Mouse (Mus musculus) forebrain, embryonic 14.5 days (tissue): ENCODE data around the gene Ankrd45. TPM values are rescaled to one million over a fixed set of nuclear protein-coding genes. Genes with fewer than 3 reads are reported as not detected.
"Not testable (repeated sequence)": the region's sequence is repeated elsewhere in the genome, so short reads cannot be mapped to it uniquely, and the experiment has no call there.

Experiments
- ATAC-seq: fragments of 200-750 bp; cut with Nextera tagmentation; 2 replicates; pipeline ENCODE4 v1.8.0; 2017; ENCODE audit warnings: mild to moderate bottlenecking, moderate library complexity
- DNase-seq: peaks from one replicate; pipeline ENCODE4 v3.0.0-alpha.2; 2015; ENCODE audit warnings: low spot score
- H3K27ac ChIP-seq: fragments of 300-500 bp; sonication (generic); 2 replicates; pipeline ENCODE4 v1.5.1; 2014; ENCODE audit warnings: low read depth, mild to moderate bottlenecking, control low read depth, low read length, moderate library complexity
- H3K27me3 ChIP-seq: fragments of 300-500 bp; sonication (generic); replicated peaks from 2 replicates; pipeline ENCODE4 v1.6.1; 2014; ENCODE audit warnings: low read length, control low read depth, mixed read lengths; ENCODE audit not compliant: control insufficient read depth, insufficient read depth
- H3K36me3 ChIP-seq: fragments of 300-500 bp; sonication (generic); 2 replicates; pipeline ENCODE4 v1.6.1; 2014; ENCODE audit warnings: low read length, control low read depth; ENCODE audit not compliant: control insufficient read depth, insufficient read depth
- H3K4me1 ChIP-seq: fragments of 300-500 bp; sonication (generic); 2 replicates; pipeline ENCODE4 v1.6.1; 2014; ENCODE audit warnings: antibody characterized with exemption, low read length, control low read depth; ENCODE audit not compliant: control insufficient read depth, insufficient read depth
- H3K4me2 ChIP-seq: fragments of 300-500 bp; sonication (generic); 2 replicates; pipeline ENCODE4 v1.6.1; 2014; ENCODE audit warnings: mild to moderate bottlenecking, control low read depth, low read length
- H3K4me3 ChIP-seq: fragments of 300-500 bp; sonication (generic); 2 replicates; pipeline ENCODE4 v1.5.1; 2014; ENCODE audit warnings: low read depth, low read length, control low read depth
- H3K9ac ChIP-seq: fragments of 300-500 bp; sonication (generic); 2 replicates; pipeline ENCODE4 v1.6.1; 2014; ENCODE audit warnings: mild to moderate bottlenecking, low read length, control low read depth, moderate library complexity
- H3K9me3 ChIP-seq: fragments of 300-500 bp; sonication (generic); replicated peaks from 2 replicates; pipeline ENCODE4 v1.6.1; 2016; ENCODE audit warnings: low read length, control low read depth, mixed read lengths; ENCODE audit not compliant: control insufficient read depth
- WGBS: fragments of 180-500 bp; shearing (Covaris S2); extraction: QIAGEN DNeasy Blood & Tissue Kit; methylation state at CpG from one replicate; pipeline ENCODE4 v1.1.7; 2014; 5-methylcytosine and 5-hydroxymethylcytosine counted together
- polyA plus RNA-seq: library from polyadenylated mRNA; unstranded; fragments of >200 nt; fragmentation: Nextera tagmentation; extraction: Ambion mirVana; gene quantifications from 2 replicates; pipeline ENCODE4 v1.2.1, GENCODE M21; 2014

Ankrd45 gene
- polyA plus RNA-seq, 1 experiment from 2014 or later: 22.7 TPM

DNA sequence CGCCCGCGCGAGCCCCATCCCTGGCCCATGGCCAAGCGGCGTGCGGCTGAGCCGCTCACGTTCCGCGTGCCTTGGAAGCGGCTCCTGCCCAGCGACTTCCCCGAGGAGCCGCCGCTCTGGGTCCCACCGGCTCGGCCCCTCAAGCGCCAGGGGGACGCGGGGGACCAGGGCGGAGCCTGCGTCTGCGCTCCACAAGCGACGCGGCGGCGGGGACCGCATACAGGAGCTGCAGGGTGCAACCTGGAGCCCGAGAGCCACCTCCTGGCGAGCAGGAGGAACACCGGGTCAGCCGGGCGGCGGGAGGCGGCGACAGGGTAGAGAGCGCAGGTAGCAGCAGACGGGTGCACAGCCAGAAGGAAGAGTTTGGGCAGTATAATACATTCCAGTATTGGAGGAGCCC is 28.2 kb downstream of the Ankrd45 start:
- H3K4me1 ChIP-seq: no peaks in the 10 kb centered on the region
- under 1% methylated on average over 40 of the region's 40 CpGs for WGBS
- peak; percentile 97 for ATAC-seq
- peak; percentile 79 for DNase-seq
- H3K27me3 ChIP-seq: 0 out of 2 replicates have a peak, but pooled peaks cover 6% of the 10 kb centered on the region
- H3K4me2 ChIP-seq: peak overlapping the region; percentile 74
- peak overlapping the region; percentile 63 for H3K9ac ChIP-seq
- H3K9me3 ChIP-seq: no peaks in the 10 kb centered on the region
- H3K4me3 ChIP-seq: peak overlapping the region; percentile 42
- H3K36me3 ChIP-seq: no peaks in the 10 kb centered on the region
- no peak overlapping the region for H3K27ac ChIP-seq

- Histone ChIP-seq H3K27ac (no peak overlapping the region), H3K4me2 (no peak overlapping the region)
- ATAC-seq: no peak
Measured at GRCm38 (mm10) chr1:161180674-161181073, 38.2 kb downstream of the Ankrd45 start.

DNA sequence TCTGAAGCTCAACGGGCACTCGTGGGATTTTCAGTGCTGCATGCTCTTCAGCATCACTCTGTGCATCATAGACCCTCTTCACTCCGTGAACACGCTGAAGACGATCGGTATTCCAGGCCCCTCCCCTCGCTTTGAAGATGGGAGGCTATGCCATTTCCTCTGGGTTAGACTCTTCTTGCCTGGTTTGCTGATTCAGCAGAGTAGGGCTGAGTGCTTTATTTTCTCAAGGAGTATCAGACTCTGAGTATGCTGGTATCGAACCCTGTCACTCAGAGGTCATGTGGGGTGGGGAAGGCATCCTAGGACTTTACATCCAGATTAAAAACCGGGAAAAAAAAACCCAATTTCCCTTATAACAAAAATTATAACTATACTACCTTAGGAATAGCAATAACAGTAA is 39.9 kb downstream of the Ankrd45 start:
- Histone ChIP-seq H3K27me3 (no peaks in the 10 kb centered on the region), H3K4me2 (no peak overlapping the region), H3K27ac (no peak overlapping the region), H3K9me3 (no peaks in the 10 kb centered on the region; the same call in 1 of the 2 replicates), H3K9ac (no peak overlapping the region), H3K4me3 (no peak overlapping the region), H3K4me1 (no peaks in the 10 kb centered on the region), H3K36me3 (no peaks in the 10 kb centered on the region)
- no peak for DNase-seq
- ATAC-seq: no peak
- WGBS: 86% methylated on average over 9 of the region's 9 CpGs

More at GRCm38 (mm10) chr1:161180674-161181073, 38.2 kb downstream of the Ankrd45 start:
- Histone ChIP-seq H3K9me3 (no peaks in the 10 kb centered on the region; the same call in 1 of the 2 replicates), H3K36me3 (no peaks in the 10 kb centered on the region), H3K4me1 (no peaks in the 10 kb centered on the region), H3K4me3 (no peak overlapping the region), H3K9ac (no peak overlapping the region), H3K27me3 (no peaks in the 10 kb centered on the region)
- WGBS: 57% methylated on average over 8 of the region's 8 CpGs
- peak; percentile 46 for DNase-seq

DNA sequence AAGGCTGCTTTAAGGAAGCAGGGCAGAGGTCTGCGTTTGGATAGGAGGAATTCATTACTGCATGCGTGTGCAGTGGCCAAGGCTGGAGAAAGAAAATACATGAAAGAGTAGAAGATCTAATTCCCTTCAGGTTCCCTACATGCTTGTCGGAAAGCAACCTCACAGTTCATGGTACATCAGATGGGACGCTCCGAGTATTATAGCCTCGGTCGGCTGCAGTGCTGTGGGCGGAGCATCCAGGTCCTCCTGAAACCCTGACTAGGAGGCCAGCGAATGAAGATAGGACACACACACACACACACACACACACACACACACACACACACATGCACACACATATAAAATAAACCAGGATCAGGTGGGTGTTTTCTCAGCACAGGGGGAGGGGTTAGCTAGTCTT is 41.2 kb downstream of the Ankrd45 start:
- Histone ChIP-seq H3K9ac (no peak overlapping the region), H3K9me3 (no peaks in the 10 kb centered on the region; the same call in 1 of the 2 replicates), H3K4me1 (no peaks in the 10 kb centered on the region), H3K4me3 (no peak overlapping the region), H3K36me3 (no peaks in the 10 kb centered on the region), H3K27ac (no peak overlapping the region), H3K4me2 (no peak overlapping the region), H3K27me3 (no peaks in the 10 kb centered on the region)
- WGBS: 86% methylated on average over 9 of the region's 9 CpGs
- no peak for DNase-seq
- no peak for ATAC-seq

DNA sequence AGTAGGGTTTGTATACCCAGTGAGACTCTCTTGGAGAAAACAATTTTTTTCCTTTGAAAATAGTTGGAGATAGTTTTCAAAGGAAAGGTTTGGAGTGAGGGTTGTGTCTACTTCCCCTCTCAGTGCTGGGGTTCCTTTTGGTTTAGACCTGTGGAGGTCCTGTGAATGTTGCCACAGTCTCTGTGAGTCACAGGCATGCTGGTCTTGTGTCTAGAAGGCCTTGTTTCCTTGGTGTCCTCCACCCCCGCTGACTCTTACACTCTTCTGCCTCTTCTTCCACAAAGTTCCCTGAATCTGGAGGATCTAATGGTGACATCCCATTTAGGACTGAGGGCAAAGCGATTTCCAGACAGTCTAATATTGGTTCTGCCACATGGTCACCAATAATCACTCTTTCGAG is 42.9 kb downstream of the Ankrd45 start:
- Histone ChIP-seq H3K27ac (no peak overlapping the region), H3K9ac (no peak overlapping the region), H3K27me3 (no peaks in the 10 kb centered on the region), H3K9me3 (no peaks in the 10 kb centered on the region), H3K4me3 (no peak overlapping the region), H3K4me2 (no peak overlapping the region), H3K4me1 (no peaks in the 10 kb centered on the region), H3K36me3 (no peaks in the 10 kb centered on the region)
- DNase-seq (no peak), ATAC-seq (no peak)
- 91% methylated on average over 3 of the region's 3 CpGs for WGBS

DNA sequence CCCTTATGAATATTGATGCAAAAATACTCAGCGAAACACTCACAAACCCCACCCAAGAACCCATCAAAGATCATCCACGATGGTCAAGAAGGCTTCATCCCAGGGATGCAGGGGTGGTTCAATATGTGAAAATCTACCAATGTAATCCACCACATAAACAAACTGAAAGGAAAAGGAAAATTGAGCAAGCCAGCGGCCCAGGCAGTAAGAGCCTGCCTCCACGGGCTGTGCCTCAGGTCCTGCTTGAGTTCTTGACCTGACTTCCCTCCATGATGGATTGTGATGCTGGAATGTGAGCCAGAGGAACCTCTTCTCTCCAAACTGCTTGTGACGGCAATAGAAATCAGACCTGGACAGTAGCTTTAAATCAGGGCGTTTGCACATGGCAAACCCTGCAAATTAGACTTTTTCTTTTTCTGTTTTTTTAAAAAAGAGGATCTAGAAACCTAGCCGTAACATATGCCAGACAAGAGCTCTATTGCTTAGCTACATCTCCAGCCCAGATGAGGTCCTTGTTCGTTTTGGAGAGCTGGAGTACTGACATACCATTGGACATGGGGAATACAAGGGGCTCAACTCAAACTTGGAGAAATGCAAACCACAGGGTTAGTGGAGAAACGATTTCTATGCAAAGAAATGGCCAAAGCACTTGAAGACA is 47.9 kb downstream of the Ankrd45 start:
- ATAC-seq (no peak), DNase-seq (no peak)
- no peaks in the 10 kb centered on the region for H3K27me3 ChIP-seq
- H3K4me1 ChIP-seq: peaks cover 4% of the 10 kb centered on the region; the same call in 1 of the 2 replicates
- no peak overlapping the region for H3K4me3 ChIP-seq
- H3K4me2 ChIP-seq: no peak overlapping the region
- H3K9ac ChIP-seq: no peak overlapping the region
- H3K27ac ChIP-seq: no peak overlapping the region
- H3K36me3 ChIP-seq: no peaks in the 10 kb centered on the region
- 85% methylated on average over 9 of the region's 9 CpGs for WGBS
- no peaks in the 10 kb centered on the region for H3K9me3 ChIP-seq

DNA sequence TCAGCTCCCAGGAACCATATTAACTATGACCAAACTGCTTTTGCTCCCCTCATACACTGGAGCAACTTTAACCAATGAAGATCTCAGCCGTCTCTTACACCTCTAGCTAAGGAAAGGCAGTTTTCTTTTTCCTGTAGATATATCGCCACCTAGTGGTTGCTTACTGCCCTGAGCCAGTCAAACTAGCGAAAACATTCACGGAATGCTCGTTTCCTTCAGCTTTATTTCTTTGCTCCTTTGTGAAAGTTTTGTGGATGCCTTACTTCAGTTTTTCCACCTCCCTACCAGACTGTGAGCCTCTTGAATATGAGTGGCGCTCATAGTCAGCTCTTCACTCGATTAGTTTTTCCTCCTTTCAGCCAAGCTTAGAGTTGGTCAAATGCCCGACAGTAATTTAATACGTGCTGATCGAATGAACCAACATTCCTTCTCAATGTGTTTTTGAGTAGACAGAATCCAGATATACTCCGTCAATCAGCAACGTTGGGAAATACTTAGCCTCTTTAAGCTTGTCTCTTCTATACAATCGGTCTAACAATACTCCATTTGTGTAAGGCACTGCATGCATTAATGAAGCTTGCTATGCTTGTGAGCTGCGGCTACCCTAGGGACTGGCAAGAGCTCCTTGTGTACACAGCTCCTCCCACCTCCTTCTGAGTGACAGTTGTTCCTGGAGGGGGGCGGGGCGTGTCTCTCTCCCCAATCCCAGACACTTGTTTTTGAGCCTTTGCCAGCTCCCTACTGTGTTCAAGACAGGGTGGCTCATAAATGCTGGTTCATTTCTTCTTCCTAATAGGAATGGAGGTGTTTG is 53.3 kb downstream of the Ankrd45 start:
- peak; percentile 98 for ATAC-seq
- under 1% methylated on average over 16 of the region's 16 CpGs for WGBS
- no peak overlapping the region for H3K9ac ChIP-seq

DNA sequence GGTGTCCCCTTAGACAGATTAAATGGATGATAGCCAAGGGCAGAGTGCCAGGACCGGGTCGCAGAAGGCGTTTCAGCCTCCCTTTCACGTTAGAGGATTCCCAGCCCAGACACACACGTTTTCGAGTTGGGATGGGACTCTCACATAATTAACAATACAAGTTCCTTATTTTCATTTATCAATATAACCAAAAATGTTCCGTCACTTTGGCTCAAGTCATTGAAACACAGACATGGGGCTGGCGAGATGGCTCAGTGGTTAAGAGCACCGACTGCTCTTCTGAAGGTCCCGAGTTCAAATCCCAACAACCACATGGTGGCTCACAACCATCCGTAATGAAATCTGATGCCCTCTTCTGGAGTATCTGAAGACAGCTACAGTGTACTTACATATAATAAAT is 53.9 kb downstream of the Ankrd45 start:
- H3K9ac ChIP-seq, DNase-seq, H3K27me3 ChIP-seq, H3K9me3 ChIP-seq, H3K36me3 ChIP-seq, H3K4me1 ChIP-seq: not testable (repeated sequence)
- WGBS: 35% methylated on average over 11 of the region's 11 CpGs
- ATAC-seq: 0 out of 2 replicates have a peak, but pooled peaks have one; percentile 6
- Histone ChIP-seq H3K4me2 (peak overlapping the region; percentile 50), H3K4me3 (peak overlapping the region; percentile 27), H3K27ac (0 out of 2 replicates have a peak overlapping the region, but pooled peaks have one; percentile 21)

More for the DNA sequence above, 53.3 kb downstream of the Ankrd45 start:
- Histone ChIP-seq H3K36me3 (no peaks in the 10 kb centered on the region), H3K9me3 (no peaks in the 10 kb centered on the region), H3K4me2 (peak overlapping the region; percentile 50), H3K4me1 (peaks cover 5% of the 10 kb centered on the region; the same call in 1 of the 2 replicates), H3K4me3 (peak overlapping the region; percentile 27), H3K27ac (peak overlapping the region; percentile 65; the same call in 1 of the 2 replicates), H3K27me3 (no peaks in the 10 kb centered on the region)
- DNase-seq: peak; percentile 97

- Histone ChIP-seq H3K27me3 (no peaks in the 10 kb centered on the region), H3K9me3 (no peaks in the 10 kb centered on the region), H3K4me3 (no peak overlapping the region), H3K27ac (no peak overlapping the region), H3K4me2 (no peak overlapping the region), H3K4me1 (peaks cover 5% of the 10 kb centered on the region; the same call in 1 of the 2 replicates), H3K9ac (no peak overlapping the region), H3K36me3 (no peaks in the 10 kb centered on the region)
- WGBS: 79% methylated on average over 5 of the region's 5 CpGs
- ATAC-seq (no peak), DNase-seq (no peak)
Measured at GRCm38 (mm10) chr1:161199856-161200255, 57.4 kb downstream of the Ankrd45 start.
